Mouse (Mus musculus): ENCODE results near the gene Kiss1r.

GRCm38 (mm10) chr10:79930826-79931186 is 14.0 kb downstream of the Kiss1r start:
- TF ChIP-seq TAL1 (conservative IDR thresholded peaks at IDR 0.05; ENCODE audit: low read depth, low read length) (no peak), CTCF (IDR thresholded peaks at IDR 0.05; ENCODE audit: low read depth, low read length) (no peak), POLR2AphosphoS5 (IDR thresholded peaks at IDR 0.05; ENCODE audit: insufficient replicate concordance, low read depth, low read length) (no peak)

Measured in G1E (cell line).